Mouse (Mus musculus): Measurements from ENCODE around the gene Prcd. TPM values are rescaled to one million over a fixed set of nuclear protein-coding genes. Genes with fewer than 3 reads are reported as not detected.

Prcd gene
- total RNA-seq, 1 experiment, result 2.0 TPM

GRCm38 (mm10) chr11:116660181-116660580 is 6.8 kb downstream of the Prcd start:
- H3K4me3 ChIP-seq (ENCODE audit: insufficient read depth in 1 of 2, low read depth in 1 of 2, low read length in 2 of 2, poor library complexity in 1 of 2, severe bottlenecking in 1 of 2), result no peak overlapping the region
- no peak for DNase-seq (ENCODE audit: low read depth, low spot score)
- H3K9me3 ChIP-seq (ENCODE audit: control insufficient read depth, insufficient read depth, low read depth, low read length), result no peaks in the 10 kb centered on the region
- peaks cover 0 to 30% of the 10 kb centered on the region in 2 experiments; a peak in 2 of 4 replicates for H3K4me1 ChIP-seq (ENCODE audit: control insufficient read depth in 2 of 2, insufficient read depth in 2 of 2, low read length in 2 of 2, poor library complexity in 1 of 2)
- no peak overlapping the region for H3K27ac ChIP-seq (ENCODE audit: insufficient read depth, low read depth, low read length, poor library complexity, severe bottlenecking)
- no peaks in the 10 kb centered on the region for H3K36me3 ChIP-seq (ENCODE audit: control insufficient read depth, insufficient read depth, low read length, poor library complexity, severe bottlenecking)
- in situ Hi-C loops (cut with MboI; ENCODE audit: low sequenced_read_pairs in 2 of 2, unreplicated experiment in 2 of 2), result no loop called here
- no peak overlapping the region for H3K9ac ChIP-seq (ENCODE audit: insufficient read depth, low read depth, low read length, poor library complexity, severe bottlenecking)
- TF ChIP-seq MAFK (IDR thresholded peaks at IDR 0.05; ENCODE audit: insufficient read depth, low read depth, low read length) (no peak), ZNF384 (IDR thresholded peaks at IDR 0.05; ENCODE audit: low read depth, low read length) (no peak), HCFC1 (IDR thresholded peaks at IDR 0.05; ENCODE audit: borderline replicate concordance, insufficient read depth, low read length) (no peak), ZC3H11A (IDR thresholded peaks at IDR 0.05; ENCODE audit: borderline replicate concordance, low read depth, low read length) (no peak), CHD2 (IDR thresholded peaks at IDR 0.05; ENCODE audit: low read depth, low read length) (no peak)

- no peak overlapping the region for H3K4me3 ChIP-seq (ENCODE audit: insufficient read depth in 1 of 2, low read depth in 1 of 2, low read length in 2 of 2, poor library complexity in 1 of 2, severe bottlenecking in 1 of 2)
- no peak overlapping the region for H3K27ac ChIP-seq (ENCODE audit: insufficient read depth, low read depth, low read length, poor library complexity, severe bottlenecking)
- H3K4me1 ChIP-seq (ENCODE audit: control insufficient read depth in 2 of 2, insufficient read depth in 2 of 2, low read length in 2 of 2, poor library complexity in 1 of 2), result peaks cover 1 to 32% of the 10 kb centered on the region in 2 experiments; a peak in 2 of 4 replicates
- H3K9me3 ChIP-seq (ENCODE audit: control insufficient read depth, insufficient read depth, low read depth, low read length), result no peaks in the 10 kb centered on the region
- no peaks in the 10 kb centered on the region for H3K36me3 ChIP-seq (ENCODE audit: control insufficient read depth, insufficient read depth, low read length, poor library complexity, severe bottlenecking)
- H3K9ac ChIP-seq (ENCODE audit: insufficient read depth, low read depth, low read length, poor library complexity, severe bottlenecking), result no peak overlapping the region
- DNase-seq (ENCODE audit: low read depth, low spot score), result no peak
- no peak for TF ChIP-seq ZNF384 (IDR thresholded peaks at IDR 0.05; ENCODE audit: low read depth, low read length)
- no peak for TF ChIP-seq HCFC1 (IDR thresholded peaks at IDR 0.05; ENCODE audit: borderline replicate concordance, insufficient read depth, low read length)
- TF ChIP-seq CHD2 (IDR thresholded peaks at IDR 0.05; ENCODE audit: low read depth, low read length), result no peak
- TF ChIP-seq MAFK (IDR thresholded peaks at IDR 0.05; ENCODE audit: insufficient read depth, low read depth, low read length), result no peak
- no peak for TF ChIP-seq ZC3H11A (IDR thresholded peaks at IDR 0.05; ENCODE audit: borderline replicate concordance, low read depth, low read length)
- in situ Hi-C loops (cut with MboI; ENCODE audit: low sequenced_read_pairs in 2 of 2, unreplicated experiment in 2 of 2), result no loop called here
These were observed 8.1 kb downstream of the Prcd start for GRCm38 (mm10) chr11:116661291-116661947.

GRCm38 (mm10) chr11:116661948-116662377 is 8.6 kb downstream of the Prcd start:
- Histone ChIP-seq H3K27ac (ENCODE audit: insufficient read depth, low read depth, low read length, poor library complexity, severe bottlenecking) (no peak overlapping the region), H3K36me3 (ENCODE audit: control insufficient read depth, insufficient read depth, low read length, poor library complexity, severe bottlenecking) (no peaks in the 10 kb centered on the region), H3K4me3 (ENCODE audit: insufficient read depth in 1 of 2, low read depth in 1 of 2, low read length in 2 of 2, poor library complexity in 1 of 2, severe bottlenecking in 1 of 2) (no peak overlapping the region), H3K9ac (ENCODE audit: insufficient read depth, low read depth, low read length, poor library complexity, severe bottlenecking) (no peak overlapping the region), H3K4me1 (ENCODE audit: control insufficient read depth in 2 of 2, insufficient read depth in 2 of 2, low read length in 2 of 2, poor library complexity in 1 of 2) (peaks cover 1 to 31% of the 10 kb centered on the region in 2 experiments; a peak in 2 of 4 replicates), H3K9me3 (ENCODE audit: control insufficient read depth, insufficient read depth, low read depth, low read length) (no peaks in the 10 kb centered on the region)
- no peak for DNase-seq (ENCODE audit: low read depth, low spot score)
- in situ Hi-C loops (cut with MboI; ENCODE audit: low sequenced_read_pairs in 2 of 2, unreplicated experiment in 2 of 2), result no loop called here
- TF ChIP-seq ZC3H11A (IDR thresholded peaks at IDR 0.05; ENCODE audit: borderline replicate concordance, low read depth, low read length) (no peak), CHD2 (IDR thresholded peaks at IDR 0.05; ENCODE audit: low read depth, low read length) (no peak)

GRCm38 (mm10) chr11:116665289-116665688 is 12.0 kb downstream of the Prcd start:
- H3K4me3 ChIP-seq (ENCODE audit: insufficient read depth in 1 of 2, low read depth in 1 of 2, low read length in 2 of 2, poor library complexity in 1 of 2, severe bottlenecking in 1 of 2), result no peak overlapping the region
- no peak overlapping the region for H3K9ac ChIP-seq (ENCODE audit: insufficient read depth, low read depth, low read length, poor library complexity, severe bottlenecking)
- in situ Hi-C loops (cut with MboI; ENCODE audit: low sequenced_read_pairs in 2 of 2, unreplicated experiment in 2 of 2), result no loop called here
- no peaks in the 10 kb centered on the region for H3K9me3 ChIP-seq (ENCODE audit: control insufficient read depth, insufficient read depth, low read depth, low read length)
- H3K4me1 ChIP-seq (ENCODE audit: control insufficient read depth in 2 of 2, insufficient read depth in 2 of 2, low read length in 2 of 2, poor library complexity in 1 of 2), result peaks cover 1 to 18% of the 10 kb centered on the region in 2 experiments; a peak in 2 of 4 replicates
- H3K27ac ChIP-seq (ENCODE audit: insufficient read depth, low read depth, low read length, poor library complexity, severe bottlenecking), result no peak overlapping the region
- no peak for DNase-seq (ENCODE audit: low read depth, low spot score)
- TF ChIP-seq ZNF384 (IDR thresholded peaks at IDR 0.05; ENCODE audit: low read depth, low read length) (no peak), HCFC1 (IDR thresholded peaks at IDR 0.05; ENCODE audit: borderline replicate concordance, insufficient read depth, low read length) (no peak), MAFK (IDR thresholded peaks at IDR 0.05; ENCODE audit: insufficient read depth, low read depth, low read length) (no peak), CHD2 (IDR thresholded peaks at IDR 0.05; ENCODE audit: low read depth, low read length) (no peak), ZC3H11A (IDR thresholded peaks at IDR 0.05; ENCODE audit: borderline replicate concordance, low read depth, low read length) (no peak)
- H3K36me3 ChIP-seq (ENCODE audit: control insufficient read depth, insufficient read depth, low read length, poor library complexity, severe bottlenecking), result no peaks in the 10 kb centered on the region
